Mouse (Mus musculus): ENCODE results near the gene 4930539E08Rik. TPM values are rescaled to one million over a fixed set of nuclear protein-coding genes. Genes with fewer than 3 reads are reported as not detected.

4930539E08Rik gene
- total RNA-seq, 2 experiments from 2014 or later = 3.1 to 3.9 TPM

DNA sequence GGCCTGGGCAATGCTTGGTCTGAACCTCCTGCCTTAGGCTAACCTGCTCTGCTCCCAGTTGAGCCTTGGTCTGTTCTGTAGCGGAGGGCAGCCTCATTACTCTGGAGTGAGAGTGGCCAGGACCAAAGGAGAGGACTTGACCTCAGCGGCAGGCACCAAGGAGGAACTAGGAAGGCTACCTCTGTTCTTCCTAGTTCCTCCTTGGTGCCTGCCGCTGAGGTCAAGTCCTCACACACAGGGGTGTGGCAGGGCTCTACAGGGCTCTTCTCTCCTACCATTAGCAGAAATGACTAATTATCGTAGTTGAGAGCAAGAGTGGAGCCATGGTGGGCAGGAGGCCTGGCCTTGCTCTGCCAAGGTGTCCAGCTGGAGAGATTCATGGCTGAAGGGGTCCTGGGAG, 47.7 kb downstream of the 4930539E08Rik start:
- no peak for DNase-seq (ENCODE audit: extremely low spot score in 1 of 2, low spot score in 1 of 2)

DNA sequence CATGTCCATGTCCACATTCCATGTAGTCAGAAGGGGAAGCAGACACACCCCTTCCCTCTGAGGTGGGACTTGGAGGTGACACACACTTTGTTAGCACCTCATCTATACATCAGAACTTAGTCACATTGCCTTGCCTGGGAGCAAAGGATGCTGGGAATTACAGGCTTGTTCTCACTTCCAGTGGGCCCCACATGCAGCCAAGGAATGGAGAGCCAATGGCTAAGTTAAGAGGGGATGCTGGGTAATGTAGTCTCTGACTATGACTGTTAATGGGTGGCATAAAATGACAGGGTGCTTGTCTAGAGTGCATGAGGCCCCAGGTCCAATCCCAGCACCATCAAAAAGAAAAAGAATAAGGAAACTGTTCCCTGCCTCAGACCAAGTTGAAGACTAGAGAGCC, 48.2 kb downstream of the 4930539E08Rik start:
- no peak for DNase-seq (ENCODE audit: extremely low spot score in 1 of 2, low spot score in 1 of 2)

DNA sequence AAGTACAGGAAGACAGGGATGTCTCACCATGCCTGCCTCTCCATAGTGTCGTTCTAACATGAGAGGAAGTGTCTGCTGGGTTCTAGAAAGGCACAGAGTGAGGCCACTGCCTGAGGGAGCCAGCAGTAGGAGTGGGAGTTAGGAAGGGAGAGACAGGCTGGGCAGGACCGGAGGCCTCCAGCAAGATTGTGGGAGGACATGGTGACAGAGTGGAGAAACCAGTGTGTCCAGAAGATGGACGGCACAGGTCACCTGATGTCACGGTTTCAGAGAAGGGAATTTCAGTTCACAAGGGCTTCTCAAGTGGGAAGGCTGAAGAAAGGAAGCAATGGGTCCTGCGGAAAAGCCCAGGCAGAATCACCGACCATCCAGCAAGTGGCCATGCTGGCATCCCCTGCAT, 50.7 kb downstream of the 4930539E08Rik start:
- DNase-seq (ENCODE audit: extremely low spot score in 1 of 2, low spot score in 1 of 2) = no peak

DNA sequence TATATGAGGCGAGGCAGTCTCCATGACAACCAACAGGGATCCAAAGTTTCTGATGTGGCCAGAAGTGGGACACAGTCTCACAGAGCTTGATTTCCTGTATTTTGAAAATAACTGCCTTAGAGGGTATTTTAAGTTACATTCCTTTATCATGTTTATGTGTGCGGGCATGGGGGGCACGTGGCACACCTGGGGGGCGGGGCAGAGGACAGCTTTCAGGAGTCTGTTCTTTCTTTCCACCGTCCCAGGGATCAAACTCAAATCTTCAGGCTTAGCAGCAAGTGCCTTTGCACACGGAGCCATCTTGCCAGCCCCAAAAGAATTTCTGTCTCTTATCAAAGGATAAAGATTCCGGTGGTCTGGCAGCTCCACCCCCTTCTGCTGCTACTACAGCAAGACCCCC, 51.2 kb downstream of the 4930539E08Rik start:
- DNase-seq (ENCODE audit: extremely low spot score in 1 of 2, low spot score in 1 of 2) = no peak

DNA sequence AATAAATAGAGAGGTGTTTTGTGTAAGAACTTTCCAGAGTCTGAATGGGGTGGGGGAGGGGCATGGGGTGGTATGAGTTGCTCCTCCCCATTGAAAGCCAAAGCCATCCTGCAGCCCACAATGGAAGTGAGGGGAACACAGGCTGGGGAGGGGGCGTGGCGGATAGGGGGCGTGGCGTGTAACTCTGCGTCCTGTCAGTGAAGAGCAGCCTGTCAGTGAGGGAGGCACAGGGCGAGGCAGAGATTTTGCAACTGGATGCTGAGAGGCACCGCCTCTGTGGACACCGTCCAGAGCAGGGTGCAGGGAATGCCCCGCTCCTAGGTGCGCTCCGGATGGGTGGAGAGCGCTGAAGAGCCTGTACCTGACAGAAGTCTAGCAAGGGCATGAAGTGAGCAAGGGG, 56.9 kb downstream of the 4930539E08Rik start, which contains the start of gene Pnpla1:
Gene Pnpla1 (plus strand): TSS at position 207 of the 400 bp plus-strand sequence.
- DNase-seq (ENCODE audit: extremely low spot score in 1 of 2, low spot score in 1 of 2) = no peak

DNA sequence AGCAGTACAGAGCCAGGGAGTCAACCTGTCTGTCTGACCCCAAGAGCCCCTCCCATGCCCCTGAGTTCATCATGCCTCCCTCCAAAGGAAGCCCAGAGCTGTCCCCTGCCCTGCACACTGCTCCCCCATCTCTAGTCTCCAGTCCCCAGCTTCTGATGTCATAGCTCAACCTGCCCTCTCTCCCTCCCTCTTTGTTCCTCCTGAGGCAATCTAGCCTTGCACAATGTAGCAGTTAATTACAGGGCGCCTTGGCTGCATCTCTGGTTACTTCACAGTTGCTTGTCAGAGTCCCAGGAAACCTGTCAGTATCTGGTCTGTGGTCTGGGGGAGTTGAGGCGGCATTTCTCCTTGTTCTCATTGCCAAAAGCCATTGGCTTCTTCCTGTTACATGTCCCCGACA, 59.1 kb downstream of the 4930539E08Rik start:
- DNase-seq (ENCODE audit: extremely low spot score in 1 of 2, low spot score in 1 of 2) = no peak

DNA sequence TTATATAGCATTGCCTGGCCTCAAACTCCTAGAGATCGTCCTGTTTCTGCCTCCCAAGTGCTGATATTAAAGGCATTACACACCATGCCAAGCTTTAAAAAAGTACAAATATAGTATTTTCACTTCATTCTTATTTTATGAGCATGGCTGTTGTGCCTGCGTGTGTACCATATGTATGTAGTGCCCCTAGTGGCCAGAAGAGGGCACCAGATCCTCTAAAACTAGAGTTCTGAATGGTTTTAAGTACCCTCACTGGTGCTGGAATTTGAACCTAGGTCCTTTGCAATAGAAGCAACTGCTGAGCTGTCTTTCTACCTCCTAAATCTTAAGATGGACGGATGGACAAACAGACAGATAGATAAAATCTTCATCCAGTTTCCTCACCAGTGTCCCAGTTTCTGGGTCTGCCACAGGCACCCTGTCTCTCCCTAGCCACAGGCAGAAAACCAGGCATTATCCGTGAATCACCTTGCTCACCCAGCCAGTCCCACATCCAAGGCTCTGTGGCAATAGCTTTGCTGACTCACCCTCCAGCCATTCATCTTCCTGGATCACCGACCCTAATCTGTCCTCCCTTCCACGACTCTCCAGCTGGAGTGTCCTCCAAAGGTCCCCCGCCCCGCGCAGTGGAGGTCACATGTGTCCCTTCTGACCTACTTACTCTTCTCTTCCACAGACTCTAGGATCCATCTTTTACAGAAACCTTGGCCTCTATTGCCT, 59.8 kb downstream of the 4930539E08Rik start:
- DNase-seq (ENCODE audit: extremely low spot score in 1 of 2, low spot score in 1 of 2) = no peak

DNA sequence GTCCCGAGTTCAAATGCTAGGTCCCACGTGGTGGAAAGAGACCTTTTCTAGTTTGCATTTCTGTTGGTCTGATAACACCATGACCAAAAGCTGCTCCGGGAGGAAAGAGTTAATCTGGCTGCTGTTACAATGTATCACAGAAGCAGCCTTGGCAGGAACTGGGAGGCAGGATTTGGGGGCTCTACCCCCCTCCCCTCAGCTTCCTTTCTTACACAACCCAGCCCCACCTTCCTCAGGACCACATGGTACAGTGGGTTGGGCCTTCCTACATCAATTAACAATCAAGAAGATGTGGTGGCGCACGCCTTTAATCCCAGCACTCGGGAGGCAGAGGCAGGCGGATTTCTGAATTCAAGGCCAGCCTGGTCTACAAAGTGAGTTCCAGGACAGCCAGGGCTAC, 60.7 kb downstream of the 4930539E08Rik start:
- no peak for DNase-seq (ENCODE audit: extremely low spot score in 1 of 2, low spot score in 1 of 2)

DNA sequence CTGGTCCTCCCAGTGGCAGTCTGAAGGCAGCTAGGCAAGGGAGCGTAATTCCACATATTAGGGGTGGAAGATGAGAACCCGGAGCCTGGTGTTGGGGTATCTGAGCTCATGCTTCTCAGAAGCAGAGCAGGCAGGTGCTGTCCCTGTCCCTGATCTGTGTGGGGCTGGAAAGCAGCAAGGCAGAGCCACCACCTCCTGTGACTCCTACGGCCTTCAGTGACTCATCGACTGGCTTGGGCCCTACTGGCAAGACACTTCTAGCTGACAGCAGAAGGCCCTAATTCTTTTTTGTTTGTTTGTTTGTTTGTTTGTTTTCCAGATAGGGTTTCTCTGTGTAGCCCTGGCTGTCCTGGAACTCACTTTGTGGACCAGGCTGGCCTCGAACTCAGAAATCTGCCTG, 64.6 kb downstream of the 4930539E08Rik start:
- no peak for DNase-seq (ENCODE audit: extremely low spot score in 1 of 2, low spot score in 1 of 2)

DNA sequence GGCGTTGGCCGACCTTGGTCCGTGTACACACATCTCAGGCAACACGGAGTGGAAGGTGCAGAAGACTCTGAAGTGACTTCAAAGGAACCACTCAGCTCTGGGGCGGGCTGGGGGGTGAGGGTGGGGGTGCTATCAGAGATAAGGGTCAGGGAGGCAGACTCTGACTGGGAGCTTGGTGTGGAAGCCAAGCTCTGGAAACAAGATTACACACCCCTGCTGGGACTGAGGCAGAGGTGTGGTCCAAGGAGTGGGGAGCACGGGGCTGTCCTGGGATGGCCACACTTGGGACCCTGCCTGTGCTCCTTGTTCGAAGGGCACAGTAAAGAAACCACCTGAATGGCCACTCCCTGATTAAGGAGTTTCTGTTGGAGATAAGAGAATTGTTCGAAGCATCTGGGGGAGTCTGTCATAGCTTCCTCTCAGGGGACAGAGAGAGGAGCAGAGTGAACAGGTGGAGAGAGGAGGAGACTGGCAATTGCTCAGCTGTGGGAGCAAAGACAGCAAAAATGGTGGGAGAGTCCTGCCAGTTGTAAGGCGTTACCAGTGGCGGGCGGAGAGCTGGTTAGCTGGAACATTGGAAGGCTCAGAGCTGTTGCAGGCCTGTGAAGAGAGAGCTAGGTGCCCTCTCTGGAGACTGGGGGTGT, 68.0 kb downstream of the 4930539E08Rik start:
- DNase-seq (ENCODE audit: extremely low spot score in 1 of 2, low spot score in 1 of 2) = no peak

Other genes with a start within 250 kb of the 4930539E08Rik start
- 10 to 100 TPM in 1 of 2 experiments, 1 to 10 TPM in 1; 6.0 to 10.8 TPM for gene Slc26a8, start 225.1 kb downstream of the 4930539E08Rik start, total RNA-seq (2021)
- 10 to 100 TPM; 69.7 to 82.2 TPM for gene Mapk14, start 224.0 kb downstream of the 4930539E08Rik start, total RNA-seq (2021)
- gene AC170998.1, start 189.2 kb downstream of the 4930539E08Rik start, total RNA-seq (2021) = 1 to 10 TPM; 1.6 to 1.7 TPM
- gene Mapk13, start 146.0 kb downstream of the 4930539E08Rik start, total RNA-seq (2021) = 1 to 10 TPM in 1 of 2 experiments, under 1 TPM in 1; 0.45 to 1.3 TPM
- 10 to 100 TPM; 36.2 to 50.0 TPM for gene Brpf3, start 114.2 kb downstream of the 4930539E08Rik start, total RNA-seq (2021)
- gene Pnpla1, start 56.9 kb downstream of the 4930539E08Rik start, total RNA-seq (2021) = under 1 TPM; 0.42 to 0.66 TPM
- gene Pxt1, start 28.5 kb upstream of the 4930539E08Rik start, total RNA-seq (2021) = not detected
- 10 to 100 TPM; 67.1 to 75.4 TPM for gene Kctd20, start 36.6 kb upstream of the 4930539E08Rik start, total RNA-seq (2021)
- 10 to 100 TPM; 36.7 to 59.1 TPM for gene Stk38, start 92.7 kb upstream of the 4930539E08Rik start, total RNA-seq (2021)
- 100 to 1,000 TPM; 125 to 140 TPM for gene Srsf3, start 117.3 kb upstream of the 4930539E08Rik start, total RNA-seq (2021)
- 10 to 100 TPM in 1 of 2 experiments, 1 to 10 TPM in 1; 7.1 to 13.9 TPM for gene Cdkn1a, start 175.7 kb upstream of the 4930539E08Rik start, total RNA-seq (2021)
- gene Rab44, start 198.8 kb upstream of the 4930539E08Rik start, total RNA-seq (2021) = under 1 TPM in 1 of 2 experiments, not detected in 1; 0.07 TPM